Mouse (Mus musculus): ENCODE measurements around the gene Olfr1025-ps1.

The Olfr1025-ps1 gene

DNA sequence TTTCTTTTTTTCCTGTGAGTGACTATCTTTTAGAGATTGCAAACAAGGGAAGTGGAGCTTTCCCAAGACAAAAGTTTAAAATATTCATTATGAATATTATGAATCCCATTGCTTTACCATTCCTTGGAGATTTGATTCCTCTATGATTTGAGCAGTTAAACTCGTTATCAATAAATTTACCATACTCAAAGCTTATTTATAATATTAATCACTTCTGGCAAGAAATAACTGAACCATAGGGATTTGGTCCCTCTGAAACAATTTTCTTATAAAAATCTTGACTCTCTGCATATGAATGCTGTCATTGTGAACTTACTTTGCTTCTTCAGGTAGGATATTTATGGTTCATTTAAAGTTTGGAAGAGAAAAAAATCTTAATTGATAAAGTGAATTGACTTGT is at the start of gene Olfr1025-ps1:
Gene Olfr1025-ps1, plus strand, starts transcription at position 301 of the 400 bp plus-strand sequence.
- no peak for DNase-seq (ENCODE audit: low spot score in 2 of 2)

DNA sequence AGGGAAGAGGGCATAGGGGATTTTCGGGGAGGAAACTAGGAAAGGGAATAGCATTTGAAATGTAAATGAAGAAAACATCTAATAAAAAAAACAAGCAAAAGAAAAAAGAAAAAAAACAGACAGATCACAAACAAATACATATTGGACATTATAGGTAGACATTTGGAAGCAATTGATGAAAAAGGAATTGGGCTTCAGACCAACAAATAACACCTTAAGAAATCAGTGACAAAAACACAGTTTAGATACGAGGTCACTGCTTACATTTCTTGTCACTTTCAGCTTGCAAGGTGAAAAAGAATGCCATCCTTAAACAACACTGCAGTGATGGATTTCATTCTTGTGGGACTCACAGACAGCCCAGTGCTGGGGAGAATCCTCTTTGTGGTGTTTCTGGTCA is 46.7 kb upstream of the Olfr1025-ps1 start, which contains the start of gene Olfr1022:
Gene Olfr1022, plus strand, starts transcription at position 301 of the 400 bp plus-strand sequence.
- DNase-seq (ENCODE audit: low spot score in 2 of 2): no peak

GRCm38 (mm10) chr2:85885340-85885739 is 29.7 kb upstream of the Olfr1025-ps1 start, which contains the start of gene Olfr1023:
Olfr1023 (plus strand) TSS chr2:85885640.
- no peak for DNase-seq (ENCODE audit: low spot score in 2 of 2)

GRCm38 (mm10) chr2:85904952-85905351 is 10.0 kb upstream of the Olfr1025-ps1 start, which contains the start of gene Olfr1024:
Olfr1024 (minus strand) TSS chr2:85905052.
- no peak for DNase-seq (ENCODE audit: low spot score in 2 of 2)

GRCm38 (mm10) chr2:85913197-85913596 is 1.8 kb upstream of the Olfr1025-ps1 start:
- no peak for DNase-seq (ENCODE audit: low spot score in 2 of 2)

- no peak for DNase-seq (ENCODE audit: low spot score in 2 of 2)
Observed at GRCm38 (mm10) chr2:85921258-85921657, 6.3 kb downstream of the Olfr1025-ps1 start, which contains the start of gene Olfr1026. Olfr1026 (plus strand) TSS chr2:85921558.

DNA sequence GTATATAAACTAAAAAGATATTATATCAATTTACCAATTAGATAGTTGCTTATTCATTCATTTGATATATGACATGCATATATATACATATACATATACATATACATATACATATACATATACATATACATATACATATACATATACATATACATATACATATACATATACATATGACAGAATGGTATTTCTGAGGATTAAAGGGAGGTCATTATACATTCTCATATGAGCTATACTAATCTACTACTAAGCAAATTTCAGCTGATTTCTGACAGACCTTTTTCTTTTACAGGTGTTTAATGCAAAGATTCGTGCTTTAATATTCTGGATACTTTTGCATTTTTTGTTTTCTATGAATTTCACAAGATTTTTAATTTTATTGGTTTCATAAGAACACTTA is 35.1 kb downstream of the Olfr1025-ps1 start, which contains the start of gene Olfr1028:
Gene Olfr1028, plus strand, starts transcription at position 301 of the 400 bp plus-strand sequence.
- no peak for DNase-seq (ENCODE audit: low spot score in 2 of 2)
